Mouse (Mus musculus): ENCODE results near the gene Ccdc124. TPM values are rescaled to one million over a fixed set of nuclear protein-coding genes. Genes with fewer than 3 reads are reported as not detected.

Gene Ccdc124
- total RNA-seq, 2 experiments from 2014 or later, result 54.7 to 57.2 TPM

- peak; percentile 76 to 83 for DNase-seq
These were observed 4.1 kb downstream of the Ccdc124 start for GRCm38 (mm10) chr8:70869601-70870041.

DNA sequence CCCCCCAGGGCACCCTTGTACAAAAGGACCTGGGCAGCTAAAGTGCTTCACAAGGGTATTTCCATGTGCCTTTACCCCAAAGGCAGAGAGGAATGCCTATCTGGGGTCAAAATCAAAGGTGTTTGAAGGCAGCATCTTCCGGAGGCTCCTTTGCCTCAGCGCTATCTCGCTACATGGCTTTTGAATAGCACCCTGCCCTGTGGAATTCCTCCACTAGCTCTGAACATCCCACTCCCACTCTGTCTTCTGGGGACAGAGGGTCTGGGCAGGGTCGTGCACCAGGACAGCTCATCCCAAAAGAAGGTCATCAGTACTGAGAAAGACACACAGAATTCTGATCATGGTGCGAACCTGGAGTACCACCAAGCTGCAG is 4.5 kb downstream of the Ccdc124 start:
- no peak for DNase-seq

- peak; percentile 52 to 70 for DNase-seq
These were observed 5.1 kb downstream of the Ccdc124 start for GRCm38 (mm10) chr8:70868559-70869198.

DNA sequence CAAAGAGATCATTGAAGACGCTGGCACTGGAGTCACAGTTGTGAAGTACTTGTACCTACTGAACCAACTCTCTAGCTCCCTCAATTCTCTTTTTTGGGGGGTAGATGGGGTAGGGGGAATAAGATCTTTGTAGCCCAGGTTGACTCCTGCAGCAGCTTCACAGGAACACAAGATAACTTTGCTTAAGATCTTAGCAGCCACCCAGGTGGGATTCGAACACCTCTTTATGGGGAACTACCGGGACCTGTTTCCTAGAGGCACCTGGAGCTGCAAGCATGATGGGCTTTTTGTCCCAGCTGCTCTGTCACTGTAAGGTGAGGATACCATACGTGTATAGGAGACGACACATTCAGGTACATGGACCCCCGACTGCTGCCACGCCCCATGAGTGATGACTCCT is 7.2 kb downstream of the Ccdc124 start:
- no peak for DNase-seq

- peak in 1 of 2 experiments; percentile 28 for DNase-seq
These were observed 7.7 kb downstream of the Ccdc124 start for GRCm38 (mm10) chr8:70866001-70866520.

GRCm38 (mm10) chr8:70865350-70866000 is 8.3 kb downstream of the Ccdc124 start:
- DNase-seq, result peak; percentile 99

GRCm38 (mm10) chr8:70864712-70865221 is 9.0 kb downstream of the Ccdc124 start:
- DNase-seq, result peak; percentile 32 to 39

DNA sequence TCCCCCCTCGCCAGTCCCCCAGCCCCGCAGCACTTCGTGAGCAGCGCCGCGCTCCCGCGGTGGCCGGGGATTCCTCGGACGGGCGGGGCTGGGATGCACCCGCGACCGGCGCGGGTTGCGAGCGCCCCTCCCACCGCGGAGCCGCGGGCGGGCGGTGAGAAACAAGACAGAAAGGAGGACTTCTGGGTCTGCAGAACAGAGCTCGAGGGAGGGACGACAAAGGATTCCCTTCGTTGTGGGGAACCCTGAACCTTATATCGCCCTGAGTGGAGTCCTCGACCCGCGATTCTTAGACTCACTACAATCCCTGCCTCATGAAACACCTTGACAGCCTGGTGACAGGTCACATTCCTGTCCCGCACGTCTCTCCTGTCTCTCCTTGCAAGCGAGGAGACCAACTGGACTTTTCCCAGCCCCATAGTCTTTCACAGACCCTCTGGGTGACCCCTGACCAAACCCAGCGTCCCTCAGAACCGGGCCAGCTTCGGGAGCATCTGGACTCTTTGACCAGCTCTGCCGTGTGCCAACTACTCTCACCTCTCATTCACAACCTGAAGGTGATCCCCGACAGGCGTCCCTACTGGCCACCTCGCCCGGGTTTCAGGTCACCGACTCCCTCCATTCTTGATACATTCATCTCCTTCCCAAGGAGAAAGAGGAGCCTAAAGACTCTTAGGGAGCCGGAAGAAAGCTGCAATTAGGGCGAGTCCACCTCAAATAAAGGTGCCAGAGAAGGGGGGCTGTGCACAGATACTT is 9.6 kb downstream of the Ccdc124 start:
- DNase-seq, result peak; percentile 42 to 58

GRCm38 (mm10) chr8:70862824-70863641 is 10.7 kb downstream of the Ccdc124 start, which contains the start of gene Kcnn1:
Gene Kcnn1 (minus strand): TSS chr8:70863258.
- no peak for DNase-seq

- DNase-seq, result no peak
These were observed 16.2 kb downstream of the Ccdc124 start for GRCm38 (mm10) chr8:70857516-70857915.

DNA sequence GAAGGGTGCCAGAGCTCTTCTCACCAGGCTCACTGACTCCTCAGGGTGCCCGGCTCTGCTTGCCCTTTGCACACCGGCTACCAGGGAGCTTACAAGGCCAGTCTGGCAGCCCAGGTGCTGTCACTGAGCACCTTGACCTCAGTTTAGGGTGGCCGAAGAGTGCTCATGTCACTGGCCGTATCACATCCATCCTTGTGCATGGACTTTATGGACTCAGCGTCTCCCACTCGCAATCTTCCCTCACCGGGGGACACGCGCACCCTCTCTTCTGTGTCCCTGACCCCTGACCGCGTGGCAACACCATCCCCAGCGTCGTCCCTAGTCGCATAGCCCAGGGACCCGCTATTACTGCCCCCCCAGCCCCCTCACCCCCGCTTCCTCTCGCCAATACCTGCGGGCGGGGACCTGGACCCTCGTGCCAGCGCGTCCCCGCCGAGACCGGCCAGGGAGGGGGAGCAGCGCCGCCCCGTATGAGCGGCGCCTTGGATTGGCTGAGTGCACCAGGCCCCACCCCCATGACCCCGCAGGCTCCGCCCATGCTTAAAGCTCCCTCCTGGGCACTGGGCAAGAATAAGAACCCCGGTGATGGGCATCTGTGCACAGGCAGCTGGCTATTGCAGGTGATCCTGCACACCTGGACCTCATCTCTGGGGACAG is 17.1 kb downstream of the Ccdc124 start:
- DNase-seq, result peak; percentile 84 to 93

DNA sequence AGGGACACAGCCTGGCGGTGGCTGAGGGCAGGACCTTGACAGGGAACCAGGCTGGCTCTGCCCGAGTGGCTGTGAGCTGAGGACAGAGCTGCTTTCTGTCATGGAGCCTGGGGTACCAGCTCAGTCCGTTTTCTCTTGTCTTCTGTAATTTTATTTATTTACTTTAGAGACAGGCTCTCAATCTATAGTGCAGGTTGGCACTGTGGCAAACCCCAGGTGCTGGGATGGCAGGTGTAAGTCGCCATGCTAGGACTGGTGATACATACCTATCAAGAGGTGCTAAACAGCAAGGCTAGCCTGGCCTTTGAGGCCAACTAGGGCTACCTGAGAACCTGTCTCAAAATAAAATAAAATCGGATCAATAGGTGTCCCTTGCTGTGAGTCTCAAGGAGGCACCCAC is 17.7 kb downstream of the Ccdc124 start:
- no peak for DNase-seq

GRCm38 (mm10) chr8:70853863-70854262 is 19.9 kb downstream of the Ccdc124 start:
- no peak for DNase-seq

- DNase-seq, result no peak
These were observed 21.0 kb downstream of the Ccdc124 start for GRCm38 (mm10) chr8:70852595-70853231.

- no peak for DNase-seq
These were observed 21.9 kb downstream of the Ccdc124 start for GRCm38 (mm10) chr8:70851837-70852236.

DNA sequence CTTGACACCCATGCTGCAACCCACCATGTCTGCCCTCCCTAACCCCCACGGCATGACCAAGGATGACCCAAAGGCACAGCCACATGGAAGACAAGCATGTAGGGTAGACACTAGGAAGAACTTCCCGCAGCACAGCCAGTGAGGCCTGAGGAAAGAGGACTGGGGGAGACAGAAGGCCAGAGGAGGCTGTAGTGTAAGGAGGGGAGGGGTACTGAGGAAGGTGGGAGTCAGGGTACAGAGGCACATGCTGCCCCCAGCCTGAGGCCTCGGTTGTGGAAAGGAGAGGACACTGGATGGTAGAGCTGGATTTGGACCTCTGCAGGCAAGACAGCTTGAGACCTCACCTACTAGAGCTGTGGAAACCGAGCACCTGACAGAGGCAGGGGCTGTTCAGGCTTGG is 22.8 kb downstream of the Ccdc124 start:
- DNase-seq, result no peak

DNA sequence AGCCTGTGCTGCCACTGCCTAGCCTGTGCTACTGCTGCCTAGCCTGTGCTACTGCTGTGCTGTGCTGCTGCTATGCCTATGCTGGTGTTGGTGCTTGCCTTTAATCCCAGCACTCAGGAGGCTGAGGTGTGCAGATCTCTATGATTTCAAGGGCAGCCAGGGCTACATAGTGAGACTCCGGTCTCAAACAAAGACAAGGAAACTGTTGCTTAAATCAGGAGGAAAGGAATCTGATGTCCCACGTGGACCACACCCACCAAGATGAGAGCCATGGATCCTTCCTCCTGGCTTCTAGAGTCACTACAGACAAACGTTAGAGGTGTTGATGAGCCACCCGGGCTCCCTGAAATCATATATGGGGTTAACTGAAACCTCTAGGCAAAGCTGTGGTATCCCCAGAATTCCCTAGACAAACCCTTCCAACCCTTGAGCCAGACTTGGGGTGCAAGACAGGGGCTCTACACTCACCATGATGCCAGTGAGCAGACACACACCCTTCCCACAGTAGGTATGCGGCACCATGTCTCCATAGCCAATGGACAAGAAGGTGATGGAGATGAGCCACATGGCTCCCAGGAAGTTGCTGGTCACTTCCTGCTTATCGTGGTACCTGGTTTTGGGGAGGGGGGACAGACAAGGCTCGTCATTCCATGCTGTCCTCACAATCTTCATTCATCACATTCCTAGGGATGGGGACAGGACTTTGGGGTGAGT is 23.4 kb downstream of the Ccdc124 start:
- no peak for DNase-seq

DNA sequence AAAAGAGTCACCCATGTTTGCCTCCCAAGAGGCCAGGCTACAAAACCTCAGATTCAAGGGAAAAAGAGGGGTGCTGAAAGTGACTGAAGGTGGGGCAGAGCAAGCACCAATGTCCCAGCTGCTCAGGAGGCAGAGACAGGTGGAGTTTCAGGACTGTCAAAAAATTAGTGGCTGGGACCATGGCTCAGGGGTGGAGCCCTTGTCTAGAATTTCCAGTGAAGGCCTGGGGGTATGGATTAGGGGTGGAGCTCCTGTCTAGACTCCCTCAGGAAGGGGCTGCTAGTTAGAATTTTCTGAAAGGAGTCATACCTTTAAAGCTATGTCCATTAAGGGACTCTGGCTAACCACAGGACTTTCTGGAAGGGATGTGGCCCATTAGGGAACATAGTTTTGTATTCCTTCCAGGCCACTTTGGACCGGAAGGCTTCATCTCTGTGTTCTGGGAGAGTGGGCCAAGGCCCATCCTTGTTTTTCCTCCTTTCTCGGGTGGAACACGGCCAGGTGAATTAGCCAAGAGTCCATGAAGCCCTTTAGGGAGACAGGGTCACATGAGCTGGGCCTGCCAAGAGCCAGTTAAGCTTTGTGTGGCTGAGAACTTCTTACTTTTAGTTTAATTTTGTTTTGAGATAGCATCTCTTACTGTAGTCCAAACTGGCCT is 24.3 kb downstream of the Ccdc124 start:
- no peak for DNase-seq

Measured in adrenal gland, postnatal 36 days (tissue).